Mouse (Mus musculus): ENCODE data around the gene Spata2. TPM values are rescaled to one million over a fixed set of nuclear protein-coding genes. Genes with fewer than 3 reads are reported as not detected.

Gene Spata2
- polyA plus RNA-seq, 1 experiment: 31.5 TPM

GRCm38 (mm10) chr2:167475596-167475995 is 17.1 kb downstream of the Spata2 start:
- TF ChIP-seq GATA1 (IDR thresholded peaks at IDR 0.05; ENCODE audit: low read length): no peak

GRCm38 (mm10) chr2:167474218-167474617 is 18.5 kb downstream of the Spata2 start:
- TF ChIP-seq GATA1 (IDR thresholded peaks at IDR 0.05; ENCODE audit: low read length): no peak

GRCm38 (mm10) chr2:167471585-167471984 is 21.1 kb downstream of the Spata2 start:
- TF ChIP-seq GATA1 (IDR thresholded peaks at IDR 0.05; ENCODE audit: low read length): no peak

- no peak for TF ChIP-seq GATA1 (IDR thresholded peaks at IDR 0.05; ENCODE audit: low read length)
Observed at GRCm38 (mm10) chr2:167470611-167471010, 22.1 kb downstream of the Spata2 start.

GRCm38 (mm10) chr2:167468444-167468843 is 24.2 kb downstream of the Spata2 start:
- TF ChIP-seq GATA1 (IDR thresholded peaks at IDR 0.05; ENCODE audit: low read length): no peak

- no peak for TF ChIP-seq GATA1 (IDR thresholded peaks at IDR 0.05; ENCODE audit: low read length)
Observed at GRCm38 (mm10) chr2:167467214-167467613, 25.5 kb downstream of the Spata2 start.

GRCm38 (mm10) chr2:167465951-167466350 is 26.7 kb downstream of the Spata2 start:
- TF ChIP-seq GATA1 (IDR thresholded peaks at IDR 0.05; ENCODE audit: low read length): no peak

- no peak for TF ChIP-seq GATA1 (IDR thresholded peaks at IDR 0.05; ENCODE audit: low read length)
Observed at GRCm38 (mm10) chr2:167463802-167464201, 28.9 kb downstream of the Spata2 start.

GRCm38 (mm10) chr2:167462954-167463353 is 29.7 kb downstream of the Spata2 start:
- TF ChIP-seq GATA1 (IDR thresholded peaks at IDR 0.05; ENCODE audit: low read length): no peak

- no peak for TF ChIP-seq GATA1 (IDR thresholded peaks at IDR 0.05; ENCODE audit: low read length)
Observed at GRCm38 (mm10) chr2:167459071-167459865, 33.4 kb downstream of the Spata2 start.

GRCm38 (mm10) chr2:167458548-167458947 is 34.1 kb downstream of the Spata2 start:
- TF ChIP-seq GATA1 (IDR thresholded peaks at IDR 0.05; ENCODE audit: low read length): no peak

GRCm38 (mm10) chr2:167457213-167457612 is 35.5 kb downstream of the Spata2 start:
- no peak for TF ChIP-seq GATA1 (IDR thresholded peaks at IDR 0.05; ENCODE audit: low read length)

GRCm38 (mm10) chr2:167456361-167457020 is 36.2 kb downstream of the Spata2 start:
- no peak for TF ChIP-seq GATA1 (IDR thresholded peaks at IDR 0.05; ENCODE audit: low read length)

GRCm38 (mm10) chr2:167453814-167454213 is 38.9 kb downstream of the Spata2 start:
- TF ChIP-seq GATA1 (IDR thresholded peaks at IDR 0.05; ENCODE audit: low read length): no peak

GRCm38 (mm10) chr2:167450647-167451046 is 42.0 kb downstream of the Spata2 start:
- no peak for TF ChIP-seq GATA1 (IDR thresholded peaks at IDR 0.05; ENCODE audit: low read length)

- TF ChIP-seq GATA1 (IDR thresholded peaks at IDR 0.05; ENCODE audit: low read length): no peak
Observed at GRCm38 (mm10) chr2:167449331-167450275, 43.1 kb downstream of the Spata2 start.
